Mouse (Mus musculus) thymus, postnatal 25 days (tissue): ENCODE results near the gene Zfp428.

Experiments
- DNase-seq: peaks from one replicate; pipeline ENCODE4 v3.0.0; 2022

Gene Zfp428

DNA sequence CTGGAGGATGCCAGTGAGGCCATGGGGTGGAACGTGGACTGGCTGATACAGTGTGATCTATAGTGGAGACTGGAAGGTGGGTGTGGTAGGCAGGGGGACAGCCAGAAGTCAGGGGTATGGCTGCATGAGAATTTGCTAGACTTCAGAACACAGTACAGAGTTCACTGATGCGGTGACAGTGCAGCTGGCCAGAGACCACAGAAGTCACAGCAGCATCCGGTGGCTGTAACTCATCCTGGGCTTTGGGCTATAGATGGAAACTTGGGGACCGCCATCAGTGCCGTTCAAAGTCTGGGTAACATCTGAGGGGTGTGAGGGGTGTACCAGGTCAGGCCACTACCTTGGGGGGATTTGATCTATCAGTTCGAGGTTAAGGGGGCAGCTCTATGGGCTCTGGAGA, 16.9 kb downstream of the Zfp428 start:
- no peak for DNase-seq

DNA sequence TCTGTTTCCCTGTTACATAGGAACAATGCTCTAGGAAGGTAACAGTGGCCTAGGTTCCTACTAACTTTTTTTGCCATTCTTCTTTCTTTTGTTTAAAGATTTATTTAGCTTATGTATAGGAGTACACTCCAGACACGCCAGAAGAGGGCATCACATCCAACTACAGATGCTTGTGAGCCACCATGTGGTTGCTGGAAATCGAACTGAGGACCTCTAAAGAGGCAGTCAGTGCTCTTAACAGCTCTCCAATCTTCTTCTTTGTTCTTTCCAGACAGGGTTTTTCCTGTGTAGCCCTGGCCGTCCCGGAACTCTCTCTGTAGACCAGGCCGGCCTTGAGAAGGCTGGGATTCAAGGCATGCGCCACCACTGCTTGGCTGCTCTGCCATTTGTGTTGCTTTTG, 18.2 kb downstream of the Zfp428 start:
- no peak for DNase-seq

DNA sequence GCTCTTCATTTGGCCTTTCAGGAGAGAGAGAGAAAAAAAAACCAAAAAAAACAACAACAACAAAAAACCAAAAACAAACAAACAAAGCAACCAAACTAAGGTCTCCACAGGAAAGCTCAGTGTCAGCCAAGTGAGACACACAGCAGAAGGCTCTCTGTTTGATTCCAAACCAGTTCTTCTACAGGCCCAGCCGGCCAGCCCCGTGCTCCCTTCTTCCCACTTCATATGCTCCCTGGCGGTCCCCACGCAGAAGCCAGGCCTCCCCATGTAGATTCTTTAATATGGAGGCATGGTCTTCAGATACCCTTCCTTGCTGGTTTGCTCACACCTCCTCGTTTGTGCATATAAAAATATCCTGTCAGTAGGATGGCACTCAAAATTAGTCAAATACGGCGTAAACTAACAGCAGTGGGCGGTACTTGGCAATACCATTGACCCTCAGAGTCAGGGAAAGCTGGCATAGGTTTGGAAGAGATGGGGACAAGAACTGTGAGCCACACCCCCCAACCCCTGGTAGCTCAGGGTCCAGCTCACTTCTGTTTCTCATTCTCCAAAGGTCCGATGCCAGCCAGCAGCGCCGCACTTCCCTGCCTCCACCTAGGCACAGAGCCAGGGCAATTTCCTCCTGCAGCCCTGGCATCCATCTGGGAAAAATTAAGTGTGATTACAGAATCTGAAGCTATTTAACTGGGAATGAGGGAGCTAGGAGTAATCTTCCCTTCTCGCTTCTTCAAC, 19.0 kb downstream of the Zfp428 start:
- no peak for DNase-seq

DNA sequence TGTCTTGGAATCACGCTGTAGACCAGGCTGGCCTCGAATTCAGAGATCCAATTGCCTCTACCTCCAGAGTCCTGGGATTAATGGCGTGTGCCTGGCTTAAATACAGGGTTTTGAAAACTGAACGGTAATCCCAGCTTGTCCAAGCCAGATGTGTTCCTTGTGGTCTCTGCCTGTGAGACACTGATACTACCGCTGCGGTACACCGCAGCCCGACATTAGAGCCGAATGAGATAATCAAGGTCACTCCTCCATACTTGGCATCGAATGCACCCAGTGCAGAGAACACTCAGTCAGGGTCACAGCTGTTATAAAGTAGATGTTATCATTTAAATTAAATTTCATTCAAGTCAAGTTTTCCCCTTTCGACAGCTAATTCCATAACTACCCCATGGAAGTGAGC, 22.1 kb downstream of the Zfp428 start:
- no peak for DNase-seq

DNA sequence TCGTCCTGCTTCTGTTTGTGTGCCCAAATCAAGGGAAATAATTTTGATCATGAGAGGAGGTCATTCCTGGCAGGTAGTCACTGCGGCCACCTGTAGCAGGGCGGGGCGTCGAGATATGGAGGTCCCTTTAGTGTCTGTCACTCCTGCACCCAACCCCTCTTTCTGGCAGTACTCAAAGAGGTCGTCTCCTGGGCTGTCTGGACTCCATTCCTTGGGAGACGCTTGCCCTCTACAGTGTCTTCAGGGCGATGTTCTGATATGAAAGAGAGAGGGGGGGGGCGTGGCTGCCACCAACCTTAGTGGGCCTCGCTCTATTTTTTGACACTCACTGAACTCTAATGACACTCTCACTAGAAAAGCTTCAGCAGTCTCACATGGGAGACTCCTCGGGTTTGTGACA, 22.8 kb downstream of the Zfp428 start:
- no peak for DNase-seq

DNA sequence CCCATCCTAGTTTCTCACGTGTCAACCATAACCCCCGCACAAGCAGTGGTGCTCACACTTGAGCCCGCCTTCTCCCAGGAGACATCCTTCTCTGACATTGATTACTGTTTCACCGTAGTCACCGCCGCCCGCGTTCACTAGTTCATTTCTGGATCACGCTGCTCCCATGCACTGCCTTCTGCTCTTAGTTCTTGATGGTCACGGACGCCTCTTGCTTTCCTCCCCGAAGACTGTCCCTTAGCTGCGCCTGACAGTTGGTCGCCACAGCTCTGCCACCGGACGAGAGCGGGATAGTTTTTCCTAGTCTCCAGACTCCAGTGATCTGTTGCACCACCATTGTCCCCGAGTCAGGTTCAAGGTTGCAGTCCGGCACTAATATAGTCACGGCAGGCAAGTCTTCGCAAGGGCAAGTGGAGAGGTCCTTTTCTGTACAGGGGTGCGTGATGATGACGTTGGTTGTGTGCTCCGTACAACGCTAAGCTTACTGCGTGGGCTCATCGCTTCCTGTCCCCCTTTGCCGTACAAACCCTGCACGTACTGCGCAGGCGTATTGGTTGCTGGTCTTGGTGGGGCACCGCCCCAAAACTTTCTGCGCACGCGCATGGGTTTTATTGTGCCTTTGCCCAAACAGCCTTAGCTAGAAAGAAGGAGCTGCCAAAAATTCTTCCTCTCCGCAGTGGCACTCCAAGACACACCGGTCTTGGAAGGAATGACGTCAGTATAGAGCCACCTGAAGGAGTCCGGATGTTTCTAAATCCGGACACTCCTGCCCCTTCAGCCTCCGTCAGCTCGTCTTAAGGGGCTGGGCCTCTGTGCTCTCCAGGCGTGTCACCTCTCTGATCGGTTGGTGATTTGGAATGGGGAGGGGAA, 23.5 kb downstream of the Zfp428 start, which contains the start of gene Irgq:
TSS of gene Irgq (plus strand) at position 628 of the 870 bp plus-strand sequence.
- DNase-seq: peak; percentile 98

DNA sequence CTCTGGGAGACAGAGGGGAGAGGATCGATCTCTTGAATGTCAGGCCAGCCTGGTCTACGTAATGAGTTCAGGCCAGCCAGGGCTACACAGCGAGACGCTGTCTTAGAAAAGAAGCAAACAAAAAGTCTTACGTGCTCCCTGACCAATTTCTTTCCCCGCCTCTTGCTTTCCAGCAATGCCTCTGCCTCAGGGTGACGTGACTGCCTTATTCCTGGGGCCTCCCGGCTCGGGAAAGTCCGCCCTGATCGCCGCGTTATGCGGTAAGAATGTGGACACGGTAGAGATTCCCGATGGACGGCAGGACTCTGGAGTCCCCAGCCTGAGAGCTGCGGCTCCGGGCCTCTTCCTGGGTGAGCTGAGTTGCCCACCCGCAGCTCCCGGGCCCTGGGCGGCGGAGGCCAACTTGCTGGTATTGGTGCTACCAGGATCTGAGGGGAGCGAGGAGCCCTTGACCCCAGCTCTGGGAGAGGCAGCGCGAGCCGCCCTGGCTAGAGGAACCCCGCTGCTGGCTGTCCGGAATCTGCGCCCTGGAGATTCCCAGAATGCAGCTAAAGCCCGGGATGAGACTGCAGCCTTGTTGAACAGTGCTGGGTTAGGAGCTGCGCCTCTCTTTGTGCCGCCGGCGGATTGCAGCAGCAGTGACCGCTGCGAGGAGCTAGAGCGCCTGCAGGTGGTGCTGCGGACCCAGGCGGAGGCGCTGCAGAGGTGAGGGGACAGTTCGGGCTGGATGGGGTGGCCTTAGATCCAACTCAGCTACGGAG, 24.6 kb downstream of the Zfp428 start:
- DNase-seq: peak; percentile 77

DNA sequence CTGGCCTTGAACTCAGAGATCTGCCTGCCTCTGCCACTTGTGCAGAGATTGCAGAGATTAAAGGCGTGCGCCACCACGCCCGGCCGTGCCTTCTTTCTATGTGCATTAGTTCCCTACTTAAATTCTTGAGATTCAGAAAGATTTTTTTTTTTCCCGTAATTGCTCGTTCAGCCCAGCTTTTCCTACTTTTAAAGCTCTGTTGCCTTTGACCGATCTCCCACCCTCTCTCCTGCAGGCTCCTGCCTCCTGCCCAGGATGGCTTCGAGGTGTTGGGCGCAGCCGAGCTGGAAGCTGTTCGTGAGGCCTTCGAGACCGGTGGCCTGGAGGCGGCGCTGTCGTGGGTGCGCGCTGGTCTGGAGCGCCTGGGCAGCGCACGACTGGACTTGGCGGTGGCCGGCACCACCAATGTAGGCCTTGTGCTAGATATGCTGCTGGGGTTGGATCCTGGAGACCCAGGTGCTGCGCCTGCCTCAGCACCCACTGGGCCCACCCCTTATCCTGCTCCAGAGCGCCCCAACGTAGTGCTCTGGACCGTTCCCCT, 26.3 kb downstream of the Zfp428 start:
- no peak for DNase-seq

DNA sequence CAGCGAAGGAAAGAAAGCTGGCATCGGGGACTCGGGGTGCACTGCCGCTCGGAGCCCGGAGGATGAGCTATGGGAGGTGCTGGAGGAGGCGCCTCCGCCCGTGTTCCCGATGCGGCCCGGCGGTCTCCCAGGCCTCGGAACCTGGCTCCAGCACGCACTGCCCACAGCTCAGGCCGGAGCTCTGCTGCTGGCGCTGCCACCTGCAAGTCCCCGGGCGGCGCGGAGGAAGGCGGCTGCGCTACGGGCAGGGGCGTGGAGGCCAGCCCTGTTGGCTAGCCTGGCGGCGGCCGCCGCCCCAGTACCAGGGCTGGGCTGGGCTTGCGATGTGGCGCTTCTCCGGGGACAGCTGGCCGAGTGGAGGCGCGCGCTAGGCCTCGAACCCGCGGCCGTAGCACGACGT, 27.0 kb downstream of the Zfp428 start:
- no peak for DNase-seq

DNA sequence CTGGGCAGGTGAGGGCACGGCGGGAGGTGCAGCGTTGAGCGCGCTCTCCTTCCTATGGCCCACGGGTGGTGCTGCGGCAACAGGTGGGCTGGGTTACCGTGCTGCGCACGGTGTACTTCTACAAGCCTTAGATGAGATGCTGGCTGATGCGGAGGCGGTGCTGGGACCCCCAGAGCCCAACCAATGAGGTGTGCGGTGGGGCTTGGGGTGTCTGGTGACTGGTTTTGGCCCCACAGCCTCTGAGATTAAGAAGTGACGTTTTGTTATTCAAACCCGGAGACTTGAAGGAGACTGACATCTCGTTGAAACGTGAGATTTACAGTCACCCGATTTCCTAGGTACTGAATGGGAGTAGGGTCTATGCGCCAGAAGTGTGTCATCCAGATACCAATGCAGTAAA, 27.5 kb downstream of the Zfp428 start:
- no peak for DNase-seq

DNA sequence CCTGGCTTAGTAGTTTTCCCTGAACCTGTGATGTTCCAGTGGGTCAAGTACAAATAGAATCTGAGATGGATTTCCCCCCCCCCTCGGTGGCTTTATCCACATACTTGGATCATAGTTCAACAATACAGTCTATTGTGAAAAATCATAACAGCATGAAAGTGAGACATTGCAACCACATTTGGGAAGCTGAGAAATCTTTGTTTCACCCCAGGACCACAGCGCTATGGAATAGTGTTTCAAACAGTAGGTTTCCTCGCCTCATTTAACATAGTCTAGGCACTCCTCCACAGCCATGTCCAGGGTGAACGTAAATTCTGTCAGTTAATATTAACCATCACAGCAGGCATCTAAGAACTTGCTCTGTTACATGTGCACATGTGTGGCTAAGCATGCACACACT, 30.3 kb downstream of the Zfp428 start:
- no peak for DNase-seq

DNA sequence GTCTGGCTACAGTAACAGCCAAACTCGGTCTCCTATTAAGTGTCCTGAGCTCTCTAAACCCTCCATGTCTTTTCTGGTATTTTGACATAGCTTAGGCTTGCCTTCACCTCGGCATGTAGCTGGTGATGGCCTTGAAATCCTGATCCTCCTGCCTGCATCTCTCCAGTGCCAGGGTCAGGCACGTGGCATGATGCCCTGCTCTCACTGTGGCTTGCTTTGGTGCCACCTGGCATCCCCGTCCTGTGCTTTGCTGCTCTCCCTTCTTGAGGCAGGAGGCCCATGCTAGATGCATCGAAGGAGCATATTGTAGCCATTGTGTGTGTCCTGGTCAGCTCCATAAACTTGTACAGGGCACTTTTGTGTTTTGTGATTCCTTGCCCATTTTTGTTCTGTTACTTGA, 30.8 kb downstream of the Zfp428 start:
- DNase-seq: no peak

DNA sequence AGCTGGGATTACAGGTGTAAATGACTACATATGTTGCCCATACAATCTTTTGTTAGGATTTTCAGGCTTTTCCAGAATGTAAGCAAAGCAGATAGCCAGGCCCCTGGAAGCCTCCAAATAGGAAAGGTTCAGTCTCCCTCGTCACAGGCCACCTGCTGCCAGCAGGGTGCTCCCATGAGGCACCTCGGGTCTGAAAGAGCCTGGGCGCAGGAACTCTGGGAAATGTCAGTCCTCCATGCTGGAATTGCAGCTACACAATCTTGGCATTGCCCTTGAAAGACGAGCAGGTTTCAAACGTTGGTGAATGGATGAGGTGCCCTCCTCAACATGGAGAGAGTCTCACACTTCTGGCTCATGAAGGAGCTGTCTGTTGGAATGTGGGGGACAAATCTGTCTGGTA, 31.3 kb downstream of the Zfp428 start:
- DNase-seq: no peak

DNA sequence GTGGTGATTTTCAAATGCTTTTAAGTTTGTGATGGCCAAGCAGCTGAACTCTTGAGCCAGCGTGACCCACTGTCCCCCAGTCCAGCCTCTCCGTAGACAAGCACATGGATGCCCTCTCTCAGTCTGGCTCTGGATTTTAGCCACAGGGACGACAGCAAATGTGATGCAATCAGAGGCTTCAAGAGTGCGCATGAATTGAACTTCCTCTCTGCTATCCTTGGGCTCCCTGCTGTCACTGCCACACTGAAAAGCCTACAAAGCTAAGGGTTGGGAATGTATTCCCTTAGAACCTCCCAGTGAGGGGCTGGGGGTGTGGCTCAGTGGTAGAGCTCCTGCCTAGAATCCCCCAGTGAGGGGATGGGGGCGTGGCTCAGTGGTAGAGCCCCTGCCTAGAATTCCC, 31.9 kb downstream of the Zfp428 start:
- DNase-seq: no peak

DNA sequence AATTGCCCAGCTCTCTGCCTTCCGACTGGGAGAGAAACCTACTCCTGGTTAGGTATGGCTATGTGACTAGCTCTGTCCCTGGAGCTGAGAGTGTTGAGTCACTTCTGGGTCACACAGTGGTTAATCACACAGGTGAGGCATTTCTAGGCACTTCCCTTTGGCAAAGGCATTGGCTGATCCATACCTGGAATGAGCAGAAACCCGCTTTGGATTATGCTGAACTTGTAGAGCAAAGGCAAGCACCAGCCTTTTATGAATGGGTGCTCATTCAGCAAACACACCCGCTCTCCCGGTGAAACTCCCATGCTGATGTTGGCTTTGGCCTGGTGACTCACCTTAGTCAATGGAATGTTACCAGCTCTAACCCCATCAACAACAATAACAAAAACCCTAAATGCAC, 32.9 kb downstream of the Zfp428 start:
- no peak for DNase-seq

DNA sequence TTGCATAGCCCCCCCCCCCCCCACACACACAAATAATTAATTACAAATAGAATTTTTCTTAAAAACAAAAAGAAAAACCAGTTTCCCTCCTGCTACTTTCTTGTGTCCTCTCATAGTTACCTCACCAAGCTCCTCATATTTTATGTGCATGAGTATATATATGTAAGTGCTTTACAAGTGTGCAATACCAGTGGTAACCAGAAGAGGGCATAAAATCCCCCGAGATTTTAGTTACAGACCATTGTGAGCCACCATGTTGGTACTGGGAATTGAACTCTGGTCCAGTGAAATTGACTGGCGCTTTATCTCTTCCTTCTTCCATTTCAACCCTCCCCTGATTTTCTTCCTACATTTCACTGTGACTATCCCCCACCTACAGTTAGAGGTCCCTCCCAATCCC, 37.7 kb downstream of the Zfp428 start:
- no peak for DNase-seq

DNA sequence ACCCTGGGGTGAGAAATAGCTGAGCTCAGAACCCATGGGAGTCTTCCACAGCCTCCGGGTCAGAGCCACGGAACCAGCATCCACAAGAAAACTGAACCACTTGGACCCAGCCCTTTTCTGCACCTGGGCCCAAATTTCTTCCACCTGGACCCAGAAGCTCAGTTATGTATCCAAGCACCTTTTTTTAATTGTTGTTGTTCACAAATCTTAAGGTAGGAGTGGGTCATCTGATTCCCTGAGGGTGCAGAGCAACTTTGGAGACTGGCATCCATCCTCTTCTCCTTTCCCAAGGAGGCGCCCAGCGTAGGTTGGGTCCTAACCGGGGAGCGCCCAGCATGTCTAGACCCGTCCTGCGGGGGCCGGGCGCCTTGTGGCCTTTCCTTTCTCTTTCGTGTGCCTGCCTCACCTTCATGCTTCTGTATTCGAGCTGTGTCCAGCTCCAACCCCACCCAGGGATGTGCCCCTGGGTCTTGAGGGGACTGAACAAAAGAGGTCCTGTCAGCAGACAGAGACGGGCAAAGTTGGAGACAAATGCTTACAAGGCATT, 39.3 kb downstream of the Zfp428 start, which contains the start of the genes Pinlyp and Xrcc1:
TSS of gene Pinlyp (minus strand) at position 51 of the 547 bp plus-strand sequence.
TSS of gene Xrcc1 (plus strand) at position 222 of the 547 bp plus-strand sequence.
- DNase-seq: no peak

DNA sequence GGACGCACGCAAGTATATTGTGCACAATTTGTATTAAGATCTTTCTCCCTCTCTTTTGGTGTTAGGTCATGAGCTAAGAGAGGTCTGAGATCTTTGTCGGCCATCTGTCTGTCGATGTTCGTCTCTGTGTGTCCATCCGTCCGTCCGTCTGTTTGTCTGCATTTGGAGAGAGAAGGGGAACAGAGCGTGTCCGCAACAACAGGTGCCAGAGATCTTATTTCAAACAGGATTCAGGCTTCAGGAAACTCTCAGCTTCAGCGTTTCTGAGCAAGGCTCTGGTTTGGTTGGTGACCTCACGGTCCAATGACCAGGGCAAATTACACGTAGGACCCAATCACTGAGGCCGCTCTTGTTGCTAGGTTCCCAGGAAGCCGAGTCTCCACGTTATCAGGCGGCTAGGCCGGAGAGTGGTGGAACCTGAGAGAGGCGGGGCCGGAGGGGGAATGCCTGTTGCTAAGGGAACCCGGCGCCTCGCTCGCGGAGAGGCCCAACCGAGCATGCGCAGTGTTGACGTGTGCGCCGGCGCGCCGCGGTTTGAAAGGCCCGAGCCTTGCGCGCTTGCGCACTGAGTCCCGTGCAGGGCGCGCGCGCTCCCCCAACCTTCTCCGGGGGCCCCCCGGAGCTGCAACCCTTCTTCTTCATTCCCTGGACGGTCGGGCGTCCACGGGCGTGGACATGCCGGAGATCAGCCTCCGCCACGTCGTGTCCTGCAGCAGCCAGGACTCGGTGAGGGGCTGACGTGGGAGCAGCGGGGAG, 40.0 kb downstream of the Zfp428 start:
- DNase-seq: peak; percentile 98

DNA sequence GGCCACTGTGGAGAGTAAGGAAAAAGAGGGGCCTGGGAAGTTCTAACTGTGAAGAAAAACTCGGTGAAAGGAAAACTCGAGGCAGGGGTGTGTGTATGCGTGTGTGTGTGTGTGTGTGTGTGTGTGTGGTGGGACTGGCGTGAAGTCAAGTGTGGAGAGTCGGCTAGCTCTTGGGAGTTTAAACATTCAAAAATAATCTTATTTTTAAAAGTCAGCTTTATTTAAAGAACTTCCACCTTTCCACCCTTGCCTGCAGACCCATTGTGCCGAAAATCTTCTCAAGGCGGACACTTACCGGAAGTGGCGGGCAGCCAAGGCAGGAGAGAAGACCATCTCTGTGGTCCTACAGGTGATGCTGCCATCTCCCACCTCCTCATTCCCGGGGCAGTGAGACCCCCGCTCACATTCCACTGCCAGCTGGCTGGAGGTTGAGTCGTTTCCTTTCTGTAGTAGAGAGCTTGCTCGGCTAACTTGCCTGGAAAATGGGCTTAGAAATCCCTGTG, 40.8 kb downstream of the Zfp428 start:
- DNase-seq: no peak

DNA sequence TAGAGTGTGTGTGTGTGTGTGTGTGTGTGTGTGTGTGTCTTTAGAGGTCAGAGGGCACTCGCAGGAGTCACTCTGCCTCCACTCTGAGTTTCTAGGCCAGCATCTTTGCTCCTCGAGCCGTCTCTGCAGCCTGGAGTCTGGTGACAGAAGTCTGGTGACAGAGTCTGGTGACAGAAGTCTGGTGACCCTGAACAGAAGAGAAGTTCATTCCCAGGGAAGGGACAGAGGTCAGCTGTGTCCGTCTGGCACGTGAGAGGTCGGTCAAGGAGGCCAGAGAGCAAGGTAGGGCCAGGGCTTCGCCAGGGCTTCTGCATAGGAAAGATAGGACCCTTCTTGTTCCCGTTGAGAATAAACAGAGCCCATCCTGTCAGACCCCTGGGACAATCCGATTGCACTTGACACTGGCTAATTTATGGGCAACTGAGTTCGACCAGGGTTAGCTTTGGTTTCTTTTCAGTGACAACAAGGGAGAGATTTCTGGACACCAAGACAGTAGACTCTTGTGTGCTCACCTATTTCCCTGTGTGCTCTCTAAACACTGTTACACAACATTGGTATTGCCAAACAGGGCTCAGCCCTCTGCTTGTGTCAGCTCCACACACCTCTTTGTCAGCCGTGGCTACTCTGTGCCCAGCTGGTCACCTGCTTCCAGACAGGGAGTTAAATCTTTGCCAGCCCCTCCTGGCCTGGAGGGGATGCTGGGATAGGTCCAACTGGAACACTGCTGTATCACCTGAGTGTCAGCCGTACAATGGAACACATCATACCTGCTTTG, 45.4 kb downstream of the Zfp428 start:
- DNase-seq: no peak

DNA sequence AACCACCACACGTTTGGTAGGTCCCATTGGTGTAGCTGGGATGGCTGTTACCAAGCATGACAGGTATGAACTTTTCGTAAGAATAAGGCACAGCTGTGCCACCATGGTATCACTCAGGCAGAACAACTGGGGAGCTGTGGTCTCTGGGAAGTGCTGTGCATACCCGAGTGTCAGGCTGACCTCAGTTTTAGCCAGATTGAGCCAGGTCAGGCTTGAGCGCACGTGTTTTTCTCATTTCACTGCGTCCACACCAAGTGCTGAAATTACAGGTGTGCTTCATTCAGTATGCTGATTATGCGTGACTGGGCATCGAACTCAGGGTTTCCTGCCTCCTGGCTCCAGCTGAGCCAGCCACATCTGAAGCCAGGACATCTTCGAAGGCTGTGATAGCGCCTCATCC, 49.0 kb downstream of the Zfp428 start:
- no peak for DNase-seq
